Mouse (Mus musculus) mouse embryonic stem cell (cell line): Measurements from ENCODE around the gene Golm1.

ENCODE experiments used
- in situ Hi-C, 2 experiments: fragments of 300-500 bp; cut with MboI; formaldehyde crosslinking; loops; 1 replicate in 1 of 2; 3 replicates in 1 of 2; pipeline ENCODE4 v1.14.3; 2019 to 2020; ENCODE audit warnings: low sequenced_read_pairs in 2 of 2, low pct_unique_long_range_greater_than_20kb in 1 of 2, mixed read lengths in 1 of 2; ENCODE audit not compliant: unreplicated experiment in 1 of 2

Golm1 gene

GRCm38 (mm10) chr13:59654465-59654864 lies 21.1 kb downstream of the Golm1 start:
- in situ Hi-C loops: no loop called here

GRCm38 (mm10) chr13:59653136-59653535 lies 22.5 kb downstream of the Golm1 start:
- in situ Hi-C loops: no loop called here

- in situ Hi-C loops: no loop called here
These were observed 23.0 kb downstream of the Golm1 start for GRCm38 (mm10) chr13:59652651-59653050.

GRCm38 (mm10) chr13:59649781-59650180 lies 25.8 kb downstream of the Golm1 start:
- in situ Hi-C loops: no loop called here

- in situ Hi-C loops: no loop called here
These were observed 27.0 kb downstream of the Golm1 start for GRCm38 (mm10) chr13:59648598-59648997.

GRCm38 (mm10) chr13:59647484-59647883 lies 28.1 kb downstream of the Golm1 start:
- in situ Hi-C loops: no loop called here

- in situ Hi-C loops: no loop called here
These were observed 28.9 kb downstream of the Golm1 start for GRCm38 (mm10) chr13:59646674-59647244.

GRCm38 (mm10) chr13:59645491-59645890 lies 30.1 kb downstream of the Golm1 start:
- in situ Hi-C loops: no loop called here

- in situ Hi-C loops: no loop called here
These were observed 32.8 kb downstream of the Golm1 start for GRCm38 (mm10) chr13:59642818-59643217.

- in situ Hi-C loops: no loop called here
These were observed 35.5 kb downstream of the Golm1 start for GRCm38 (mm10) chr13:59640178-59640440.

GRCm38 (mm10) chr13:59639368-59640177 lies 36.0 kb downstream of the Golm1 start:
- in situ Hi-C loops: no loop called here

- in situ Hi-C loops: no loop called here
These were observed 37.8 kb downstream of the Golm1 start for GRCm38 (mm10) chr13:59637800-59638199.

GRCm38 (mm10) chr13:59634637-59635036 lies 41.0 kb downstream of the Golm1 start:
- in situ Hi-C loops: no loop called here

- in situ Hi-C loops: no loop called here
These were observed 48.9 kb downstream of the Golm1 start for GRCm38 (mm10) chr13:59626739-59627138.

- in situ Hi-C loops: no loop called here
These were observed 50.7 kb downstream of the Golm1 start for GRCm38 (mm10) chr13:59624903-59625302.

GRCm38 (mm10) chr13:59624389-59624788 lies 51.2 kb downstream of the Golm1 start:
- in situ Hi-C loops: no loop called here

GRCm38 (mm10) chr13:59621643-59622489 lies 53.7 kb downstream of the Golm1 start:
- in situ Hi-C loops: no loop called here

GRCm38 (mm10) chr13:59618463-59618862 lies 57.1 kb downstream of the Golm1 start:
- in situ Hi-C loops: no loop called here

GRCm38 (mm10) chr13:59615554-59615953 lies 60.1 kb downstream of the Golm1 start:
- in situ Hi-C loops: no loop called here
